Mouse (Mus musculus) midbrain, postnatal 0 days (tissue): Measurements from ENCODE around the gene Trappc3. TPM values are rescaled to one million over a fixed set of nuclear protein-coding genes. Genes with fewer than 3 reads are reported as not detected.
"Not testable (repeated sequence)": the region's sequence is repeated elsewhere in the genome, so short reads cannot be mapped to it uniquely, and the experiment has no call there.

Experiments used
- ATAC-seq: fragments of 200-750 bp; cut with Nextera tagmentation; 2 replicates; pipeline ENCODE4 v1.8.0; 2017; ENCODE audit warnings: moderate number of reproducible peaks, mild to moderate bottlenecking, moderate TSS enrichment, moderate library complexity; ENCODE audit not compliant: low FRiP score
- DNase-seq: peaks from one replicate; pipeline ENCODE4 v3.0.0-alpha.2; 2015; ENCODE audit warnings: low spot score
- H3K27ac ChIP-seq: fragments of 300-500 bp; sonication (generic); 2 replicates; pipeline ENCODE4 v1.5.1; 2014; ENCODE audit warnings: low read depth, mild to moderate bottlenecking, low read length, mixed read lengths
- H3K27me3 ChIP-seq: fragments of 300-500 bp; sonication (generic); 2 replicates; pipeline ENCODE4 v1.6.1; 2014; ENCODE audit warnings: low read length, control low read depth, mixed read lengths; ENCODE audit not compliant: insufficient read depth
- H3K36me3 ChIP-seq: fragments of 300-500 bp; sonication (generic); 2 replicates; pipeline ENCODE4 v1.6.1; 2014; ENCODE audit warnings: low read length, control low read depth, mixed read lengths; ENCODE audit not compliant: insufficient read depth
- H3K4me1 ChIP-seq: fragments of 300-500 bp; sonication (generic); 2 replicates; pipeline ENCODE4 v1.6.1; 2014; ENCODE audit warnings: mild to moderate bottlenecking, control low read depth, antibody characterized with exemption, low read length, mixed read lengths; ENCODE audit not compliant: insufficient read depth
- H3K4me2 ChIP-seq: fragments of 300-500 bp; sonication (generic); 2 replicates; pipeline ENCODE4 v1.6.1; 2014; ENCODE audit warnings: low read depth, mild to moderate bottlenecking, low read length, mixed read lengths; ENCODE audit not compliant: poor library complexity, severe bottlenecking
- H3K4me3 ChIP-seq: fragments of 300-500 bp; sonication (generic); 2 replicates; pipeline ENCODE4 v1.5.1; 2014; ENCODE audit warnings: low read depth, mild to moderate bottlenecking, low read length, moderate library complexity
- H3K9ac ChIP-seq: fragments of 300-500 bp; sonication (generic); replicated peaks from 2 replicates; pipeline ENCODE4 v1.6.1; 2014; ENCODE audit warnings: mild to moderate bottlenecking, low read length, moderate library complexity, mixed read lengths; ENCODE audit not compliant: poor library complexity, severe bottlenecking
- H3K9me3 ChIP-seq: fragments of 300-500 bp; sonication (generic); 2 replicates; pipeline ENCODE4 v1.6.1; 2016; ENCODE audit warnings: low read length, control low read depth
- CTCF ChIP-seq: IDR thresholded peaks from 2 replicates; pipeline ENCODE4 v1.5.1; 2016; ENCODE audit warnings: antibody characterized with exemption, mild to moderate bottlenecking
- WGBS: fragments of 180-500 bp; shearing (Covaris S2); extraction: QIAGEN DNeasy Blood & Tissue Kit; methylation state at CpG from one replicate; pipeline ENCODE4 v1.1.7; 2014; 5-methylcytosine and 5-hydroxymethylcytosine counted together
- polyA plus RNA-seq: library from polyadenylated mRNA; unstranded; fragments of >200 nt; fragmentation: Nextera tagmentation; extraction: Ambion mirVana; gene quantifications from 2 replicates; pipeline ENCODE4 v1.2.1, GENCODE M21; 2015
- total RNA-seq: library from RNA; depleted of rRNA; stranded (reverse); fragments of >200 nt; gene quantifications from 2 replicates; pipeline ENCODE4 v1.2.3, GENCODE M21; 2014; rRNA removed

Gene Trappc3
- total RNA-seq (121 and 122 TPM in 2 replicates), polyA plus RNA-seq (173 and 186 TPM in 2 replicates)

DNA sequence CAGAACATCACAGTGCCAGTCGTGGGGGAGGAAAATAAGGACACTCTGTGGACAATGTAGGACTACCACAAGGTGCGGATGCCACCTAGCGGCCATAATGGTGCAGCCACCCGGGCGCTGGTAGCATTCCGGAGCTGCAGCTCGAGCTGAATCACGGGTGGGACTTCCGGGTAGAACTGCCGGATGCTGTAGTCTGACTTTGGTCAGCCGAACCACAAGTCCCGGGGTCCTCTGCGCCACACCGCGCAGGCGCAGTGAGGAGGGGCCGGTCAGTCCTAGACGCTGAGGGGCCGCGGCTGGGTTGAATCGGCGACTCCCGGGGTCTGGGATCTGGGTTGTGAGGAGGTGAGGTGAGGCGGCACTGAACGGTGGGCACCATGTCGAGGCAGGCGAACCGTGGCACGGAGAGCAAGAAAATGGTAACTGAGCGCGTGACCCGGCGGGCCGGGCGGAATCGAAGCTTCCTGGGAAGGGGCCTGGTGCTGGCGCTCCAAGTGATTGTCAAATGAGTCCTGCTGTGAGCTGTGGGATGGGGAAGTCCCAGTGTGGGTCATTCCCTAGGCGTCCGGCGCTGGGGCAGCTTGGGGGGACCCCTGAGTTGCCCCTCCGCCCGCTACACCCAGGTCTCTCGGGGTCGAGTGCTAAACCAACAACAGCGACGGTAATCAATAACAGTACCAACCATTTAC lies at the start of gene Trappc3:
Gene Trappc3 (plus strand): TSS at position 207 of the 689 bp plus-strand sequence.
- peak; percentile 94 for ATAC-seq
- Histone ChIP-seq H3K27ac (peak within 1 kb of the TSS; percentile 28; the same call in 1 of the 2 replicates), H3K9ac (peak within 1 kb of the TSS; percentile 70), H3K4me3 (peak within 1 kb of the TSS; percentile 63), H3K4me2 (peak within 1 kb of the TSS; percentile 72), H3K9me3 (no peaks in the 10 kb centered on the region), H3K4me1 (peaks cover 4% of the 10 kb centered on the region), H3K36me3 (no peaks in the 10 kb centered on the region), H3K27me3 (no peaks in the 10 kb centered on the region)
- peak; percentile 99 for DNase-seq
- 0% methylated on average over 46 of the region's 46 CpGs for WGBS
- peak; percentile 99 for TF ChIP-seq CTCF

DNA sequence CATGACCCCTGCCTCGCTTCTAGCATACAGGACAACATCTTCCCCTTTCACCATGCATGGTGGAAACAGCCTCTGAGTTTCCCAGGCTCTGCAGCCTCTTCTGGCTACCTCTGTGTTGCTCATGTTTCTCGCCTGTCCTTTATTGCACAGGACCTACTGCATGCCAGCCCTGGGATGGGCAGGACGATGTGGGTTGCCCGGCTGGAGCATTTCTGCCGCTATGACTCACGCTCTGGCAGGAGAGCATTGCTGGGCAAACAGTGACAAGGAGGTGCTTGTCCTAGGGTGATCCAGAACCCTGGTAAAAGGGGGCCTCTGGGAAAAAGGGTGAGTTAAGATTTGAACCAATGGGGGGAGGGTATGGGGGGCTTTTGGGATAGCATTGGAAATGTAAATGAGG lies 44.4 kb upstream of the Trappc3 start:
- no peaks in the 10 kb centered on the region for H3K27me3 ChIP-seq
- no peak overlapping the region for H3K4me2 ChIP-seq
- no peak for TF ChIP-seq CTCF
- no peak overlapping the region for H3K27ac ChIP-seq
- no peaks in the 10 kb centered on the region for H3K4me1 ChIP-seq
- DNase-seq: no peak
- H3K9me3 ChIP-seq: no peaks in the 10 kb centered on the region
- WGBS: 89% methylated on average over 6 of the region's 6 CpGs
- no peaks in the 10 kb centered on the region for H3K36me3 ChIP-seq
- no peak overlapping the region for H3K9ac ChIP-seq
- no peak overlapping the region for H3K4me3 ChIP-seq
- no peak for ATAC-seq

DNA sequence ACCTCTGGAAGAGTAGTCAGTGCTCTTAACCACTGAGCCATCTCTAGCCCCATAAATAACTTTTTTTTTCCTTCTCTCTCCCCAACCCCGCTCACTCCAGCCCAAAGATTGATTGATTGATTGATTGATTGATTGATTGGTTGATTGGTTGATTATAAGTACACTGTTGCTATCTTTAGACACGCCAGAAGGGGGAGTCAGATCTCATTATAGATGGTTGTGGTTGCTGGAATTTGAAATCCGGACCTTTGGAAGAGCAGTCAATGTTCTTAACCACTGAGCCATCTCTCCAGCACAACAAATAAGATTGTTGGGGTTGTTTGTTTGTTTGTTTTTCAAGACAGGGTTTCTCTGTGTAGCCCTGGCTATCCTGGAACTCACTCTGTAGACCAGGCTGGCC lies 42.6 kb upstream of the Trappc3 start:
- H3K9ac ChIP-seq, DNase-seq, ATAC-seq, H3K9me3 ChIP-seq, H3K27me3 ChIP-seq, H3K36me3 ChIP-seq, H3K4me3 ChIP-seq, H3K27ac ChIP-seq, H3K4me2 ChIP-seq, H3K4me1 ChIP-seq: not testable (repeated sequence)
- WGBS: 69% methylated on average over 3 of the region's 3 CpGs

DNA sequence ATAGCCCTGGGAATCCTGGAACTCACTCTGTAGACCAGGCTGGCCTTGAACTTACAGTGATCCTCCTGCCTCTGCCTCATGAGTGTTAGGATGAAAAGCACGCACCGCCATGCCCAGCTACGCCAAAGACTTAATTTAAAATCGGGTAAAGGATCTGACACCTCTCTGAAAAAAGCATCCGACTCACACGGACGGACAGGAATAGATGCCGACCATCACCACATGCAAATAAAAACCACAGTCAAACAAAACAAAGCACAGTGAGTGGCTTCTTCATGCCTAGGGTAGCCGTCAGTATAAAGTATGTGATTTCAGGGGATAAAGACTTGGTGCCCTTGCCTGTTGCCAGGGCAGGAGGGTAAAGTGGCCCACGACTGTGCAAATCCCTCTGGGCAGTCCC lies 42.1 kb upstream of the Trappc3 start:
- ATAC-seq (no peak), DNase-seq (no peak)
- Histone ChIP-seq H3K27me3 (no peaks in the 10 kb centered on the region), H3K36me3 (no peaks in the 10 kb centered on the region), H3K4me2 (no peak overlapping the region), H3K4me1 (no peaks in the 10 kb centered on the region), H3K9ac (no peak overlapping the region), H3K9me3 (no peaks in the 10 kb centered on the region), H3K27ac (no peak overlapping the region), H3K4me3 (no peak overlapping the region)
- TF ChIP-seq CTCF: no peak
- WGBS: 88% methylated on average over 10 of the region's 10 CpGs

DNA sequence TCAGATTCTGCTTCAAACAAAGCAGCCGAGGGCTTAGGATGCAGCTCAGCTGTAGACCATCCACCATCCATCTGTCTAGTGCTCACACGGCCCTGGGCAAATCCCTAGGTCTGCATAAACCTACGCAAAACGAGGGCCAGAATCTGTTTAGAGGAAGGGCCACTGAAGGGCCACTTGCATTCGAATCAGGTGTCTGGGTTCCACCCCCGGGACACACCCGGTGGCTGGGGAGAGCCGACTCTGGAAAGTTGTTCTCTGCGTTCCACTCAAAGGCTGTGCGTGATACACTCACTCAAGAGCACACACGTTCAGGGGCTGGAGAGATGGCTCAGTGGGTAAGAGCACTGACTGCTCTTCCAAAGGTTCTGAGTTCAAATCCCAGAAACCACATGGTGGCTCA lies 39.5 kb upstream of the Trappc3 start:
- H3K9ac ChIP-seq: no peak overlapping the region
- DNase-seq (no peak), ATAC-seq (no peak)
- no peak overlapping the region for H3K4me2 ChIP-seq
- no peaks in the 10 kb centered on the region for H3K4me1 ChIP-seq
- no peak overlapping the region for H3K4me3 ChIP-seq
- no peaks in the 10 kb centered on the region for H3K36me3 ChIP-seq
- WGBS: 85% methylated on average over 11 of the region's 11 CpGs
- no peaks in the 10 kb centered on the region for H3K9me3 ChIP-seq
- H3K27ac ChIP-seq: no peak overlapping the region
- TF ChIP-seq CTCF: no peak
- H3K27me3 ChIP-seq: no peaks in the 10 kb centered on the region

DNA sequence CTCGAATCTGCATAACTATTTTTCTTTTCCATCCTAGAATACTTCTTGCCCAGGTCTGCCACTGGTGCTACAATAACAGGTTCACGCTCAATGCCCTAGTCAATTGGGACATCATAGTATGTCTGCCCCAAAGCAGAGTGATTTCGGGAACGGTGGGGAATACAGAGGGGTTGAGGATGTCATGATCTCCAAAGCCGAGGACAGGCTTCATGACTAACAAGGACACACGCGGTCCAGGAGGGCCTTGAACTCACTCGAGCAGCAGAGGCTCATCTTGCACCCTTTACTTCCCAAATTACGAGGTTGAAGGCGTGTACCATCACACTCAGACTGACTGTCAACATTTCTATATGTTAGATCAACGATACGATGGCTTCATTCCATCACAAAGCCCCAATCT lies 35.5 kb upstream of the Trappc3 start:
- no peaks in the 10 kb centered on the region for H3K4me1 ChIP-seq
- peaks cover 14% of the 10 kb centered on the region for H3K36me3 ChIP-seq
- DNase-seq (no peak), ATAC-seq (0 out of 2 replicates have a peak, but pooled peaks have one; percentile 8)
- no peaks in the 10 kb centered on the region for H3K9me3 ChIP-seq
- H3K4me3 ChIP-seq: 0 out of 2 replicates have a peak overlapping the region, but pooled peaks have one; percentile 20
- 56% methylated on average over 12 of the region's 12 CpGs for WGBS
- H3K27me3 ChIP-seq: no peaks in the 10 kb centered on the region
- peak overlapping the region; percentile 51 for H3K4me2 ChIP-seq
- TF ChIP-seq CTCF: no peak
- 0 out of 2 replicates have a peak overlapping the region, but pooled peaks have one; percentile 24 for H3K9ac ChIP-seq
- no peak overlapping the region for H3K27ac ChIP-seq
